Mouse (Mus musculus) CH12.LX (cell line): Measurements from ENCODE around the gene Ugt1a6b. TPM values are rescaled to one million over a fixed set of nuclear protein-coding genes. Genes with fewer than 3 reads are reported as not detected.
A peak's percentile ranks its signal among the peaks of the same experiment; 100 is the strongest.
"Not testable (repeated sequence)": the region's sequence is repeated elsewhere in the genome, so short reads cannot be mapped to it uniquely, and the experiment has no call there.

ENCODE experiments used
- DNase-seq: peaks from one replicate; pipeline ENCODE4 v3.0.0-alpha.2; 2013; ENCODE audit errors: extremely low read depth
- H3K27ac ChIP-seq: 2 replicates; pipeline ENCODE4 v1.5.1; 2012; ENCODE audit warnings: low read depth, mild to moderate bottlenecking, control low read depth, moderate library complexity; ENCODE audit not compliant: insufficient read depth
- H3K27me3 ChIP-seq: replicated peaks from 2 replicates; pipeline ENCODE3; 2012; ENCODE audit warnings: inconsistent platforms
- H3K36me3 ChIP-seq, 2 experiments: replicated peaks in 1 of 2; 2 replicates each; pipeline versions ENCODE3 to v1.6.1; 2012; ENCODE audit warnings: inconsistent platforms in 1 of 2, low read length in 1 of 2, mild to moderate bottlenecking in 1 of 2, mixed read lengths in 1 of 2, moderate library complexity in 1 of 2; ENCODE audit not compliant: control insufficient read depth in 1 of 2, insufficient read depth in 1 of 2
- H3K4me1 ChIP-seq, 2 experiments: 2 replicates each; pipeline ENCODE4 v1.6.1; 2012; ENCODE audit warnings: inconsistent platforms in 1 of 2, moderate library complexity in 1 of 2; ENCODE audit not compliant: insufficient read depth in 2 of 2, control insufficient read depth in 1 of 2
- H3K4me2 ChIP-seq: 2 replicates; pipeline ENCODE4 v1.6.1; 2012; ENCODE audit warnings: low read depth, mild to moderate bottlenecking, control low read depth; ENCODE audit not compliant: poor library complexity, insufficient read depth, severe bottlenecking
- H3K4me3 ChIP-seq, 3 experiments: fragments of 150-350 bp in 1 of 3; sonication (generic) in 1 of 3; replicated peaks in 1 of 3; 2 replicates each; pipeline versions ENCODE3 to v1.5.1; 2011 to 2012; ENCODE audit warnings: low read depth in 2 of 3, low read length in 2 of 3, mild to moderate bottlenecking in 2 of 3, moderate library complexity in 2 of 3, control low read depth in 1 of 3, improper control_type of control experiment in 1 of 3, inconsistent platforms in 1 of 3, mixed read lengths in 1 of 3; ENCODE audit not compliant: poor library complexity in 1 of 3
- H3K79me2 ChIP-seq: replicated peaks from 2 replicates; pipeline ENCODE4 v1.6.1; 2012; ENCODE audit warnings: mild to moderate bottlenecking, moderate library complexity; ENCODE audit not compliant: control insufficient read depth, poor library complexity, insufficient read depth, severe bottlenecking; ENCODE audit errors: extremely low read depth
- H3K9ac ChIP-seq: 2 replicates; pipeline ENCODE4 v1.6.1; 2012; ENCODE audit warnings: low read depth, mild to moderate bottlenecking, control low read depth, moderate library complexity; ENCODE audit not compliant: insufficient read depth
- H3K9me3 ChIP-seq: replicated peaks from 2 replicates; pipeline ENCODE3; 2012; ENCODE audit warnings: low read length, inconsistent platforms, mixed read lengths
- CTCF ChIP-seq, 2 experiments: IDR thresholded peaks in 1 of 2; conservative IDR thresholded peaks in 1 of 2; 2 replicates each; pipeline ENCODE4 v1.5.1; 2011 to 2012; ENCODE audit warnings: low read depth in 2 of 2, low read length in 2 of 2, improper control_type of control experiment in 1 of 2, inconsistent platforms in 1 of 2, mild to moderate bottlenecking in 1 of 2, moderate library complexity in 1 of 2
- RAD21 ChIP-seq: IDR thresholded peaks from 2 replicates; pipeline ENCODE4 v1.6.1; 2011; ENCODE audit warnings: low read depth, mild to moderate bottlenecking, low read length, improper control_type of control experiment, moderate library complexity
- SMC3 ChIP-seq: IDR thresholded peaks from 2 replicates; pipeline ENCODE4 v1.6.1; 2011; ENCODE audit warnings: low read depth, low read length, improper control_type of control experiment
- dilution Hi-C: fragments of 300-500 bp; cut with MboI; formaldehyde crosslinking; loops from 2 replicates; pipeline ENCODE4 v1.14.3; 2020; ENCODE audit warnings: low sequenced_read_pairs; ENCODE audit not compliant: extremely low pct_unique_long_range_greater_than_20kb, extremely low pct_ligation_motif_present
- in situ Hi-C: fragments of 300-500 bp; cut with MboI; formaldehyde crosslinking; loops from 3 replicates; pipeline ENCODE4 v1.14.3; 2019; ENCODE audit warnings: low sequenced_read_pairs, low pct_ligation_motif_present, low pct_unique_long_range_greater_than_20kb, mixed read lengths
- polyA plus RNA-seq: library from polyadenylated mRNA; unstranded; fragments of >175 nt; gene quantifications from 2 replicates; pipeline ENCODE4 v1.2.1, GENCODE M21; 2012; ENCODE audit warnings: low read depth; ENCODE audit not compliant: insufficient read length
- total RNA-seq, 2 experiments: library from RNA; depleted of rRNA; stranded (reverse); fragments of 300-350 nt in 1 of 2; fragments of >200 nt in 1 of 2; gene quantifications; 2 replicates each; pipeline ENCODE4 v1.2.3; 2012 to 2014

Ugt1a6b gene
- total and polyA plus RNA-seq, 3 experiments: 0.13 to 0.26 TPM; not detected in 1

DNA sequence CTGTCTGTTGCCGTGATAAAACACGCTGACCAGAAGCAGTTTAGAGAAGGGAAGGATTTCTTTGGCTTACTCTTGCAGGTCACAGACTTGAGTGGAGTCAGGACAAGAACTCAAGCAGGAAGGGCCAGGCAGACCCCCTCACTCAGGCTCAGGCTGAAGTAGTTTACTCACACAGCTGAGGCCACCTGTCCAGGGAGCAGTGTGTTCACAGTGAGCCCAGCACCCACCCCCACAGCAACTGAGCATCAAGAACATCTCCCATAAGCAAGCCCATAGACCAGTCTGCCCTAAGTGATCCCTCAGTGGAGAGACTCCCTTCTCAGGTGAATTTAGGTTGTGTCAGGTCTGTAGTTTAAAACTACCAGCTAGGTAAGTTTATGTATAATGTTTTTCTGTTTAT, 6.6 kb downstream of the Ugt1a6b start:
- dilution Hi-C loops, H3K27ac ChIP-seq, H3K36me3 ChIP-seq, H3K9me3 ChIP-seq, H3K9ac ChIP-seq, DNase-seq, H3K4me2 ChIP-seq, H3K79me2 ChIP-seq, H3K4me3 ChIP-seq, in situ Hi-C loops, H3K27me3 ChIP-seq: not testable (repeated sequence)
- peaks cover 0 to 15% of the 10 kb centered on the region in 2 experiments; a peak in 2 of 4 replicates for H3K4me1 ChIP-seq

DNA sequence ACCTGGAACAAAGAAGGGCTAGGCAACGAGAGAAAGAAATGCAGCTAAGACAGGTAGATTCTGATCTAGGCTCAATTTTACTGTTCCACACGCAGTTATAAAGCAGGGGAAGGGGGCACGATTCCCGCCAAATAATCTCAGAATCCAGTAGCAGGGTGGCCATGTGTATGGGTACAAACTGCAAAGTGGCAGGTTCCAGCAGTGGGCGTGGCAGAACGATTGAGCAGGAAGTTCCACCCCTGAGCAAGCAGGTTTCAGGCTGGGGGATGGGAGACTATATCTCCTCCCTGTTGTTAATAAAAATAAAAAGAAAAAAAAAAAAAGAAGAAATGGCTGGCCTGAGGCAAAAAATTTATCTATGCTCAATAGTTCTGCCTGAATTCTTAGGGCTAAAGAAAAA, 9.7 kb downstream of the Ugt1a6b start:
- H3K4me3 ChIP-seq, H3K27ac ChIP-seq, in situ Hi-C loops, H3K36me3 ChIP-seq, H3K4me1 ChIP-seq, H3K79me2 ChIP-seq, H3K9ac ChIP-seq, dilution Hi-C loops, H3K4me2 ChIP-seq, DNase-seq, H3K27me3 ChIP-seq, H3K9me3 ChIP-seq: not testable (repeated sequence)

- H3K4me1 ChIP-seq, H3K27ac ChIP-seq, DNase-seq, H3K36me3 ChIP-seq, H3K27me3 ChIP-seq, H3K4me2 ChIP-seq, dilution Hi-C loops, H3K4me3 ChIP-seq, H3K9ac ChIP-seq, H3K9me3 ChIP-seq, H3K79me2 ChIP-seq, in situ Hi-C loops: not testable (repeated sequence)
- TF ChIP-seq SMC3: peak; percentile 32
- peak; percentile 17 to 21; a peak in 1 of 4 replicates for TF ChIP-seq CTCF (conservative IDR thresholded peaks at IDR 0.05 in 1 of 2, IDR thresholded peaks at IDR 0.05 in 1 of 2; ENCODE audit: low read depth in 2 of 2, low read length in 2 of 2)
These were observed 17.5 kb downstream of the Ugt1a6b start for GRCm38 (mm10) chr1:88120550-88120949.

DNA sequence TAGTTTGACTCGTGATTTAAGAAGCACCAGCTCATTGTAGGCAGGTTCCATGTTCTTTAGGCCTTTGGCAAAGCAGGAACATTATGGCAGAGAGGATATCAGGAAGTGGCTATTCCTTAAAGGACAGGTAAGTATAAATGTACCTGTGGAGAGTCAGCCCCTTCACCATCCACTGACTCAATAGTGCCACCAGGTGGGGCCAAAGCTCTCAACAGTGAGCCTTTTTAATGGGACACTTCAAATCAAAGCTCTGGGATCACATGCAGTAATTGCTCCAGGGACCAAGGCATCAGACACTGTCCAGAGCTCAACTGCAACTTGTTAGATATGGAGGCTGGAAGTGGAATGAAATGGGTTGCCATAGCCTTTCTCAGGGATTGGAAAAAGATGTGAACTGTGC, 18.5 kb downstream of the Ugt1a6b start:
- in situ Hi-C loops: not testable (repeated sequence)

More for the DNA sequence above, 18.5 kb downstream of the Ugt1a6b start:
- TF ChIP-seq RAD21: peak; percentile 18
- peak in 1 of 2 experiments; percentile 53; a peak in 2 of 4 replicates for TF ChIP-seq CTCF (conservative IDR thresholded peaks at IDR 0.05 in 1 of 2, IDR thresholded peaks at IDR 0.05 in 1 of 2; ENCODE audit: low read depth in 2 of 2, low read length in 2 of 2)
- TF ChIP-seq SMC3: peak; percentile 39
- H3K4me3 ChIP-seq, dilution Hi-C loops, H3K79me2 ChIP-seq, H3K9ac ChIP-seq, H3K36me3 ChIP-seq, H3K4me1 ChIP-seq, H3K4me2 ChIP-seq, H3K27ac ChIP-seq, H3K9me3 ChIP-seq, H3K27me3 ChIP-seq: not testable (repeated sequence)
- peak; percentile 12 for DNase-seq
